Mouse (Mus musculus) embryonic facial prominence, embryonic 12.5 days (tissue): ENCODE data around the gene Marveld2. TPM values are rescaled to one million over a fixed set of nuclear protein-coding genes. Genes with fewer than 3 reads are reported as not detected.

Experiments
- ATAC-seq: fragments of 200-750 bp; cut with Nextera tagmentation; 2 replicates; pipeline ENCODE4 v1.8.0; 2017; ENCODE audit not compliant: insufficient number of reproducible peaks, insufficient read depth, low FRiP score, low TSS enrichment
- H3K27ac ChIP-seq: fragments of 300-500 bp; sonication (generic); 2 replicates; pipeline ENCODE4 v1.5.1; 2016; ENCODE audit warnings: mild to moderate bottlenecking
- H3K27me3 ChIP-seq: fragments of 300-500 bp; sonication (generic); 2 replicates; pipeline ENCODE4 v1.6.1; 2016; ENCODE audit warnings: mild to moderate bottlenecking, moderate library complexity
- H3K36me3 ChIP-seq: fragments of 300-500 bp; sonication (generic); 2 replicates; pipeline ENCODE4 v1.6.1; 2016; ENCODE audit warnings: mild to moderate bottlenecking
- H3K4me1 ChIP-seq: fragments of 300-500 bp; sonication (generic); 2 replicates; pipeline ENCODE4 v1.6.1; 2016
- H3K4me2 ChIP-seq: fragments of 300-500 bp; sonication (generic); replicated peaks from 2 replicates; pipeline ENCODE4 v1.6.1; 2016; ENCODE audit warnings: mild to moderate bottlenecking, moderate library complexity
- H3K4me3 ChIP-seq: fragments of 300-500 bp; sonication (generic); 2 replicates; pipeline ENCODE4 v1.5.1; 2016; ENCODE audit warnings: mild to moderate bottlenecking
- H3K9ac ChIP-seq: fragments of 300-500 bp; sonication (generic); 2 replicates; pipeline ENCODE4 v1.6.1; 2016; ENCODE audit warnings: mild to moderate bottlenecking, moderate library complexity
- H3K9me3 ChIP-seq: fragments of 300-500 bp; sonication (generic); 2 replicates; pipeline ENCODE4 v1.6.1; 2016; ENCODE audit warnings: mild to moderate bottlenecking, moderate library complexity
- WGBS: fragments of 180-500 bp; shearing (Covaris S2); methylation state at CpG from one replicate; pipeline ENCODE4 v1.1.7; 2016; 5-methylcytosine and 5-hydroxymethylcytosine counted together
- polyA plus RNA-seq: library from polyadenylated mRNA; unstranded; fragments of >200 nt; fragmentation: Nextera tagmentation; extraction: Ambion mirVana; gene quantifications from 2 replicates; pipeline ENCODE4 v1.2.1, GENCODE M21; 2016

Gene Marveld2
- polyA plus RNA-seq, 1 experiment from 2014 or later: 4.8 TPM

- H3K4me2 ChIP-seq: no peak overlapping the region
- no peak overlapping the region for H3K27ac ChIP-seq
- no peak overlapping the region for H3K9ac ChIP-seq
- peaks cover 1% of the 10 kb centered on the region; the same call in 1 of the 2 replicates for H3K9me3 ChIP-seq
- no peak overlapping the region for H3K4me3 ChIP-seq
- 46% methylated on average over 2 of the region's 2 CpGs for WGBS
- H3K4me1 ChIP-seq: 0 out of 2 replicates have a peak, but pooled peaks cover 5% of the 10 kb centered on the region
- peaks cover 16% of the 10 kb centered on the region for H3K27me3 ChIP-seq
- peaks cover 11% of the 10 kb centered on the region for H3K36me3 ChIP-seq
- no peak for ATAC-seq
Measured at GRCm38 (mm10) chr13:100612903-100613302, 3.9 kb downstream of the Marveld2 start.

- ATAC-seq: no peak
- no peak overlapping the region for H3K9ac ChIP-seq
- H3K4me1 ChIP-seq: 0 out of 2 replicates have a peak, but pooled peaks cover 5% of the 10 kb centered on the region
- H3K9me3 ChIP-seq: peaks cover 5% of the 10 kb centered on the region; the same call in 1 of the 2 replicates
- peaks cover 11% of the 10 kb centered on the region; the same call in 1 of the 2 replicates for H3K36me3 ChIP-seq
- 91% methylated on average over 10 of the region's 10 CpGs for WGBS
- no peak overlapping the region for H3K4me2 ChIP-seq
- no peak overlapping the region for H3K27ac ChIP-seq
- H3K27me3 ChIP-seq: peaks cover 11% of the 10 kb centered on the region
- no peak overlapping the region for H3K4me3 ChIP-seq
Measured at GRCm38 (mm10) chr13:100612251-100612650, 4.5 kb downstream of the Marveld2 start.

GRCm38 (mm10) chr13:100611266-100611665 lies 5.5 kb downstream of the Marveld2 start:
- Histone ChIP-seq H3K36me3 (peaks cover 11% of the 10 kb centered on the region; the same call in 1 of the 2 replicates), H3K27ac (no peak overlapping the region), H3K4me3 (no peak overlapping the region), H3K4me1 (no peaks in the 10 kb centered on the region), H3K27me3 (peaks cover 3% of the 10 kb centered on the region), H3K9me3 (peaks cover 5% of the 10 kb centered on the region; the same call in 1 of the 2 replicates), H3K4me2 (no peak overlapping the region), H3K9ac (no peak overlapping the region)
- WGBS: 94% methylated on average over 13 of the region's 13 CpGs
- no peak for ATAC-seq

- Histone ChIP-seq H3K4me1 (no peaks in the 10 kb centered on the region), H3K36me3 (peaks cover 11% of the 10 kb centered on the region; the same call in 1 of the 2 replicates), H3K9ac (no peak overlapping the region), H3K4me2 (no peak overlapping the region), H3K4me3 (no peak overlapping the region), H3K27ac (no peak overlapping the region), H3K27me3 (no peaks in the 10 kb centered on the region), H3K9me3 (peaks cover 5% of the 10 kb centered on the region; the same call in 1 of the 2 replicates)
- no peak for ATAC-seq
- 89% methylated on average over 8 of the region's 8 CpGs for WGBS
Measured at GRCm38 (mm10) chr13:100607756-100608155, 9.0 kb downstream of the Marveld2 start.

- no peak for ATAC-seq
- 0 out of 2 replicates have a peak, but pooled peaks cover 5% of the 10 kb centered on the region for H3K36me3 ChIP-seq
- H3K9me3 ChIP-seq: peaks cover 5% of the 10 kb centered on the region; the same call in 1 of the 2 replicates
- no peak overlapping the region for H3K4me3 ChIP-seq
- H3K4me1 ChIP-seq: no peaks in the 10 kb centered on the region
- no peak overlapping the region for H3K9ac ChIP-seq
- H3K27me3 ChIP-seq: no peaks in the 10 kb centered on the region
- H3K27ac ChIP-seq: no peak overlapping the region
- no peak overlapping the region for H3K4me2 ChIP-seq
- 77% methylated on average over 1 of the region's 1 CpGs for WGBS
Measured at GRCm38 (mm10) chr13:100605845-100606244, 10.9 kb downstream of the Marveld2 start.

GRCm38 (mm10) chr13:100603738-100604095 lies 13.1 kb downstream of the Marveld2 start:
- no peak overlapping the region for H3K9ac ChIP-seq
- peaks cover 5% of the 10 kb centered on the region; the same call in 1 of the 2 replicates for H3K9me3 ChIP-seq
- H3K4me3 ChIP-seq: no peak overlapping the region
- no peak overlapping the region for H3K27ac ChIP-seq
- H3K4me2 ChIP-seq: no peak overlapping the region
- H3K27me3 ChIP-seq: no peaks in the 10 kb centered on the region
- 89% methylated on average over 11 of the region's 11 CpGs for WGBS
- H3K4me1 ChIP-seq: no peaks in the 10 kb centered on the region
- 0 out of 2 replicates have a peak, but pooled peaks cover 5% of the 10 kb centered on the region for H3K36me3 ChIP-seq
- no peak for ATAC-seq

- ATAC-seq: no peak
- no peaks in the 10 kb centered on the region for H3K4me1 ChIP-seq
- H3K27me3 ChIP-seq: no peaks in the 10 kb centered on the region
- H3K9me3 ChIP-seq: peaks cover 5% of the 10 kb centered on the region; the same call in 1 of the 2 replicates
- no peak overlapping the region for H3K4me2 ChIP-seq
- H3K9ac ChIP-seq: no peak overlapping the region
- 89% methylated on average over 10 of the region's 10 CpGs for WGBS
- H3K36me3 ChIP-seq: 0 out of 2 replicates have a peak, but pooled peaks cover 5% of the 10 kb centered on the region
- no peak overlapping the region for H3K4me3 ChIP-seq
- H3K27ac ChIP-seq: no peak overlapping the region
Measured at GRCm38 (mm10) chr13:100603031-100603737, 13.6 kb downstream of the Marveld2 start.

GRCm38 (mm10) chr13:100602239-100602902 lies 14.4 kb downstream of the Marveld2 start:
- H3K9me3 ChIP-seq: no peaks in the 10 kb centered on the region
- H3K4me1 ChIP-seq: no peaks in the 10 kb centered on the region
- H3K27me3 ChIP-seq: no peaks in the 10 kb centered on the region
- ATAC-seq: no peak
- H3K4me2 ChIP-seq: no peak overlapping the region
- no peak overlapping the region for H3K9ac ChIP-seq
- no peaks in the 10 kb centered on the region for H3K36me3 ChIP-seq
- H3K27ac ChIP-seq: no peak overlapping the region
- 64% methylated on average over 5 of the region's 5 CpGs for WGBS
- no peak overlapping the region for H3K4me3 ChIP-seq

GRCm38 (mm10) chr13:100601034-100601433 lies 15.7 kb downstream of the Marveld2 start:
- Histone ChIP-seq H3K27ac (no peak overlapping the region), H3K9ac (no peak overlapping the region), H3K27me3 (no peaks in the 10 kb centered on the region), H3K4me2 (no peak overlapping the region), H3K36me3 (no peaks in the 10 kb centered on the region), H3K9me3 (no peaks in the 10 kb centered on the region), H3K4me3 (no peak overlapping the region), H3K4me1 (no peaks in the 10 kb centered on the region)
- no peak for ATAC-seq
- WGBS: 68% methylated on average over 8 of the region's 8 CpGs

GRCm38 (mm10) chr13:100600317-100600716 lies 16.5 kb downstream of the Marveld2 start:
- Histone ChIP-seq H3K4me2 (no peak overlapping the region), H3K36me3 (no peaks in the 10 kb centered on the region), H3K4me3 (no peak overlapping the region), H3K27me3 (no peaks in the 10 kb centered on the region), H3K4me1 (no peaks in the 10 kb centered on the region), H3K9me3 (no peaks in the 10 kb centered on the region), H3K9ac (no peak overlapping the region), H3K27ac (no peak overlapping the region)
- ATAC-seq: no peak
- 78% methylated on average over 12 of the region's 12 CpGs for WGBS

- H3K4me2 ChIP-seq: no peak overlapping the region
- H3K4me3 ChIP-seq: no peak overlapping the region
- no peak overlapping the region for H3K27ac ChIP-seq
- no peak for ATAC-seq
- no peak overlapping the region for H3K9ac ChIP-seq
- 76% methylated on average over 9 of the region's 9 CpGs for whole genome bisulfite sequencing
- no peaks in the 10 kb centered on the region for H3K4me1 ChIP-seq
- no peaks in the 10 kb centered on the region for H3K36me3 ChIP-seq
- no peaks in the 10 kb centered on the region for H3K9me3 ChIP-seq
- H3K27me3 ChIP-seq: no peaks in the 10 kb centered on the region
Measured at GRCm38 (mm10) chr13:100597284-100597683, 19.5 kb downstream of the Marveld2 start.

GRCm38 (mm10) chr13:100595552-100595885 lies 21.3 kb downstream of the Marveld2 start:
- Histone ChIP-seq H3K4me3 (no peak overlapping the region), H3K4me1 (no peaks in the 10 kb centered on the region), H3K4me2 (no peak overlapping the region), H3K9ac (no peak overlapping the region), H3K36me3 (no peaks in the 10 kb centered on the region), H3K27me3 (no peaks in the 10 kb centered on the region), H3K27ac (no peak overlapping the region), H3K9me3 (no peaks in the 10 kb centered on the region)
- 87% methylated on average over 3 of the region's 3 CpGs for WGBS
- ATAC-seq: no peak
